Mouse (Mus musculus) heart, postnatal 0 days (tissue): ENCODE data around the gene Lce3c. TPM values are rescaled to one million over a fixed set of nuclear protein-coding genes. Genes with fewer than 3 reads are reported as not detected.

ENCODE experiments used
- ATAC-seq: fragments of 200-750 bp; cut with Nextera tagmentation; 2 replicates; pipeline ENCODE4 v1.8.0; 2017; ENCODE audit warnings: low read depth, moderate number of reproducible peaks, moderate library complexity; ENCODE audit not compliant: insufficient read depth
- DNase-seq: peaks from one replicate; pipeline ENCODE4 v3.0.0-alpha.2; 2016; ENCODE audit warnings: low spot score
- H3K27ac ChIP-seq: fragments of 300-500 bp; sonication (generic); 2 replicates; pipeline ENCODE4 v1.5.1; 2014; ENCODE audit warnings: low read depth, mild to moderate bottlenecking
- H3K27me3 ChIP-seq: fragments of 300-500 bp; sonication (generic); 2 replicates; pipeline ENCODE4 v1.6.1; 2014; ENCODE audit warnings: low read length, mixed read lengths; ENCODE audit not compliant: control insufficient read depth, insufficient read depth
- H3K36me3 ChIP-seq: fragments of 300-500 bp; sonication (generic); replicated peaks from 2 replicates; pipeline ENCODE4 v1.6.1; 2014; ENCODE audit warnings: low read length, mixed read lengths; ENCODE audit not compliant: control insufficient read depth, insufficient read depth
- H3K4me1 ChIP-seq: fragments of 300-500 bp; sonication (generic); 2 replicates; pipeline ENCODE4 v1.6.1; 2014; ENCODE audit warnings: antibody characterized with exemption; ENCODE audit not compliant: control insufficient read depth, insufficient read depth
- H3K4me2 ChIP-seq: fragments of 300-500 bp; sonication (generic); 2 replicates; pipeline ENCODE4 v1.6.1; 2014; ENCODE audit warnings: low read depth, mild to moderate bottlenecking, low read length, moderate library complexity
- H3K4me3 ChIP-seq: fragments of 300-500 bp; sonication (generic); 2 replicates; pipeline ENCODE4 v1.5.1; 2014; ENCODE audit warnings: low read depth, low read length
- H3K9ac ChIP-seq: fragments of 300-500 bp; sonication (generic); replicated peaks from 2 replicates; pipeline ENCODE4 v1.6.1; 2014; ENCODE audit warnings: low read depth, low read length, mixed read lengths
- H3K9me3 ChIP-seq: fragments of 300-500 bp; sonication (generic); replicated peaks from 2 replicates; pipeline ENCODE4 v1.6.1; 2016; ENCODE audit warnings: low read length; ENCODE audit not compliant: control insufficient read depth
- CTCF ChIP-seq: IDR thresholded peaks from 2 replicates; pipeline ENCODE4 v1.5.1; 2016; ENCODE audit warnings: antibody characterized with exemption, control low read depth, low read depth
- EP300 ChIP-seq: IDR thresholded peaks from 2 replicates; pipeline ENCODE4 v1.6.1; 2016; ENCODE audit warnings: antibody characterized with exemption, low read depth
- WGBS: fragments of 180-500 bp; shearing (Covaris S2); extraction: QIAGEN DNeasy Blood & Tissue Kit; methylation state at CpG from one replicate; pipeline ENCODE4 v1.1.7; 2014; 5-methylcytosine and 5-hydroxymethylcytosine counted together
- polyA plus RNA-seq: library from polyadenylated mRNA; unstranded; fragments of >200 nt; fragmentation: Nextera tagmentation; extraction: Ambion mirVana; gene quantifications from 2 replicates; pipeline ENCODE4 v1.2.1, GENCODE M21; 2015
- total RNA-seq: library from RNA; depleted of rRNA; stranded (reverse); fragments of >200 nt; gene quantifications from 2 replicates; pipeline ENCODE4 v1.2.3, GENCODE M21; 2014; ENCODE audit warnings: low replicate concordance; rRNA removed

Gene Lce3c
- total RNA-seq, result not detected in 2 replicates
- polyA plus RNA-seq, result not detected in 2 replicates

DNA sequence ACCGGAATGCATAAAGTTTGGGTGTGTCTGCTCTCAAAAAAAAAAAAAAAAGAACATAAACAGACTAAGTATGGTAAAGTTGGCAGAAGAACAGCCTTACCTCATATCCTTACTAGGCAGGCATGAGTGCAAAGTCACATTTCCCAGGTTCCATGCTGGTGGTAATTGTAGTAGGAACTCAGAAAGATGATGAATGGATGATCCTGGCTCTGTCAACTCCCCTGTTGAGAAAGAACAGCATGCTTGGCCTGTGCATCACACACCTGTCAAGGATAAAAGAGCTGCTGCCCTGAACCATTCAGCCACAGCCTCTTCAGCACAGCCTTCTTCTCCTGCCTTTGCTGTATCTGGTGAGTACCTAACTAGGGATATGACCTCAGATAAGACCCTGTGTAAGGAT, at the start of gene Lce3c:
Gene Lce3c, plus strand, starts transcription at position 301 of the 400 bp plus-strand sequence.
- H3K36me3 ChIP-seq, result no peaks in the 10 kb centered on the region
- no peak within 1 kb of the TSS for H3K27ac ChIP-seq
- H3K4me2 ChIP-seq, result no peak within 1 kb of the TSS
- no peak within 1 kb of the TSS for H3K9ac ChIP-seq
- WGBS, result 57% methylated on average over 1 of the region's 1 CpGs
- TF ChIP-seq EP300 (no peak), CTCF (no peak)
- DNase-seq (no peak), ATAC-seq (no peak)
- H3K27me3 ChIP-seq, result no peaks in the 10 kb centered on the region
- H3K9me3 ChIP-seq, result no peaks in the 10 kb centered on the region
- H3K4me1 ChIP-seq, result no peaks in the 10 kb centered on the region
- H3K4me3 ChIP-seq, result no peak within 1 kb of the TSS

DNA sequence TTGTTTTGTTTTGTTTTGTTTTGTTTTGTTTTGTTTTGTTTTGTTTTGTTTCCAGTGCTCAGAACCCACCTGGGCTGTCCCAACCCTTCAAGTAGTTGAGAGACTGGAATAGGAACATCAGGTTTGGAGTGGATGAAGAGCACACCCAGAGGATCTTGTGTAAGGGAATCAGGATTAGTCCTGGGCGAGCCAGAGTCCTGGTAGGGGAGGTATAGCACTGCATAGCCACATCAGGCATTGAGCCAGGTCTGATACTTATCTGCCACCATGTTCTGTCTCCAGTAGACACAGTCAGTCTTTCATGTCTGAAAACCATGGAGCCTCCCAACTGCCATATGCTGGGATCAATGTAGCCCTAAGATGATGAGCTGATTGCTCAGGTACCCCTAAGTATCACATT, 49.8 kb upstream of the Lce3c start:
- Histone ChIP-seq H3K9ac (no peak overlapping the region), H3K9me3 (no peaks in the 10 kb centered on the region), H3K27ac (no peak overlapping the region), H3K36me3 (no peaks in the 10 kb centered on the region), H3K27me3 (no peaks in the 10 kb centered on the region), H3K4me3 (no peak overlapping the region), H3K4me2 (no peak overlapping the region), H3K4me1 (no peaks in the 10 kb centered on the region)
- WGBS, result 41% methylated on average over 1 of the region's 1 CpGs
- DNase-seq (no peak), ATAC-seq (no peak)
- TF ChIP-seq CTCF, result no peak
- no peak for TF ChIP-seq EP300

DNA sequence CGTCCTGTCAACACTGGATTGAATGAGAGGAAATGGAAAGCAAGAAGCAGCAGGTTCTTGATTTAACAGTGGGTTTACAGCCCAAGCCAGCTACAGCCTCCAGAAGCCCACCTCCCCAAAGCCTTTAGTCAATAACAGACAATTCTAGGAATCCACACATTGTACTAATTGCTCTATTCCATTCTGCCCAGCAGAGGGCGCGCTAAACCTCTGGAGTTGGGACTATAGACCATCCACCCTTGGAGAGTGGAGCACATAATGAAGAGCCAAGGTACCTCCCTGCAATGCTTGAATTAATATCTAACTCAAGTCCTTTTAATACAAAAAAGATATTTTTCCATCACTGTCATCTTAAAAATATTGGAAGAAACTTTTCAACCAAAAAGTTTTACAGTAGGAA, 41.3 kb upstream of the Lce3c start:
- Histone ChIP-seq H3K9ac (no peak overlapping the region), H3K27me3 (no peaks in the 10 kb centered on the region), H3K9me3 (no peaks in the 10 kb centered on the region), H3K36me3 (no peaks in the 10 kb centered on the region), H3K4me1 (no peaks in the 10 kb centered on the region), H3K4me2 (no peak overlapping the region), H3K27ac (no peak overlapping the region), H3K4me3 (no peak overlapping the region)
- 17% methylated on average over 3 of the region's 3 CpGs for WGBS
- no peak for DNase-seq
- ATAC-seq, result no peak
- no peak for TF ChIP-seq EP300
- peak; percentile 50 for TF ChIP-seq CTCF

DNA sequence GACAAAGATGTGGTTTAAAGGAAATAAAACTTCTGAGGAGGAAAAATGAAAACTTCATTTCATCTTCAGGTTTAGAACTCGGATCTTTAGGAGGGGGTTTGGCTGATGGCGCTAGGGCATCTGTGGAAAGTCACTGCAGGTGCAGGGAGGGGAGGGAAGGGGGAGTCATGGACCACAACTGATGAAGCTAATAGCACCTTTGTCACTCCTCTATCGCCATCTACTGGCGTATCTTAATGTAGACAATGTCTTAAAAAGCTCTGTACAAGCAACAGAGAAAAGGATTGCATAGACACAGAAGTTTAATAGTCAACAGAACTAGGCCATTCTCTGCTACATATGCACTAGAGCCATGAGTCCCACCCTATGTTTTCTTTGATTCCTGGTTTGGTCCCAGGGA, 40.6 kb upstream of the Lce3c start:
- Histone ChIP-seq H3K36me3 (no peaks in the 10 kb centered on the region), H3K4me3 (no peak overlapping the region), H3K9ac (no peak overlapping the region), H3K4me1 (no peaks in the 10 kb centered on the region), H3K27me3 (no peaks in the 10 kb centered on the region), H3K9me3 (no peaks in the 10 kb centered on the region), H3K4me2 (no peak overlapping the region), H3K27ac (no peak overlapping the region)
- TF ChIP-seq EP300 (no peak), CTCF (peak; percentile 42)
- DNase-seq, result peak; percentile 8
- no peak for ATAC-seq
- WGBS, result 15% methylated on average over 4 of the region's 4 CpGs

DNA sequence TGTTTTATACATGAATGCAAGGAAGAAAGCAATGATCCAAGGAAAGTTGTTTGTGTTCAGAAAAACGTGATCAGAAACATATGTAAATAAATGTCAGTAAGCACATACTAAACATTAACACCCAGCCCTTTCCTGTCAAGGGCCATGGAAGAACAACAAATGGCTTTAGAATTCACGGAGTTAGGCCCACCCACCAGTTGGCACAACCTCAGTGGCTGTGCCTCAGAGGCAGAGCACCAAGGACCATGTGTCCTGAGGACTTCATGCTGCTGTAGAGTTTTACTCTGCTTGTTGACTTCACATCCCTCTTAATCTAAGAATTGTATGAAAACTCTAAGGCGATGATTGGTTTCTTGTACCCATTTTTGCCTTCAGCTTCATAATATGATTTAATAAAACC, 39.1 kb upstream of the Lce3c start:
- H3K9ac ChIP-seq, result no peak overlapping the region
- DNase-seq (no peak), ATAC-seq (no peak)
- TF ChIP-seq CTCF, result no peak
- no peak overlapping the region for H3K4me3 ChIP-seq
- H3K36me3 ChIP-seq, result no peaks in the 10 kb centered on the region
- no peak overlapping the region for H3K27ac ChIP-seq
- H3K27me3 ChIP-seq, result no peaks in the 10 kb centered on the region
- H3K4me1 ChIP-seq, result no peaks in the 10 kb centered on the region
- H3K4me2 ChIP-seq, result no peak overlapping the region
- no peaks in the 10 kb centered on the region for H3K9me3 ChIP-seq
- 36% methylated on average over 3 of the region's 3 CpGs for WGBS

DNA sequence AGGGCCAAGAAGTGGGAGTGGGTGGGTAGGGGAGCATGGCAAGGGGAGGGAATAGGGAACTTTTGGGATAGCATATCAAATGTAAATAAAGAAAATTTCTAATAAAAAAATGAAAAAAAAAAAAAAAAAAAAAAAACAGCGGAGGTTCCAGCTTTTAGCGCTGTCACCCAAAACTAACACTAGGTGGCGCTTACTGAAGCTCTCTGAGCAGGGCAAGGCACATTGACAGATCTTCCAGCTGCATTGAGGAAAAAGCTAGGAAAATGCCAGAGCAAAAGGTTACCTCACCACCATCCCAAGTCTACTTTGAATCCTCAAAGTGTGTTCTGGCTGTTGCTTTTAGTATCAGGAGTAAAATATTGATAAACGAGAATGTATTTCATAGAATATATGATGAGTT, 36.7 kb upstream of the Lce3c start:
- H3K9ac ChIP-seq, result no peak overlapping the region
- no peaks in the 10 kb centered on the region for H3K27me3 ChIP-seq
- peak; percentile 58 for TF ChIP-seq CTCF
- no peak for TF ChIP-seq EP300
- no peak overlapping the region for H3K27ac ChIP-seq
- H3K9me3 ChIP-seq, result no peaks in the 10 kb centered on the region
- no peak for DNase-seq
- H3K4me2 ChIP-seq, result no peak overlapping the region
- no peak overlapping the region for H3K4me3 ChIP-seq
- H3K36me3 ChIP-seq, result no peaks in the 10 kb centered on the region
- no peaks in the 10 kb centered on the region for H3K4me1 ChIP-seq
- 22% methylated on average over 4 of the region's 4 CpGs for WGBS
- no peak for ATAC-seq
